Mouse (Mus musculus) CH12.LX (cell line): ENCODE measurements around the gene Rbms1. TPM values are rescaled to one million over a fixed set of nuclear protein-coding genes. Genes with fewer than 3 reads are reported as not detected.
A peak's percentile ranks its signal among the peaks of the same experiment; 100 is the strongest.

Source experiments
- DNase-seq: peaks from one replicate; pipeline ENCODE4 v3.0.0-alpha.2; 2013; ENCODE audit errors: extremely low read depth
- H3K27ac ChIP-seq: 2 replicates; pipeline ENCODE4 v1.5.1; 2012; ENCODE audit warnings: low read depth, mild to moderate bottlenecking, control low read depth, moderate library complexity; ENCODE audit not compliant: insufficient read depth
- H3K27me3 ChIP-seq: replicated peaks from 2 replicates; pipeline ENCODE3; 2012; ENCODE audit warnings: inconsistent platforms
- H3K36me3 ChIP-seq, 2 experiments: replicated peaks in 1 of 2; 2 replicates each; pipeline versions ENCODE3 to v1.6.1; 2012; ENCODE audit warnings: inconsistent platforms in 1 of 2, low read length in 1 of 2, mild to moderate bottlenecking in 1 of 2, mixed read lengths in 1 of 2, moderate library complexity in 1 of 2; ENCODE audit not compliant: control insufficient read depth in 1 of 2, insufficient read depth in 1 of 2
- H3K4me1 ChIP-seq, 2 experiments: 2 replicates each; pipeline ENCODE4 v1.6.1; 2012; ENCODE audit warnings: inconsistent platforms in 1 of 2, moderate library complexity in 1 of 2; ENCODE audit not compliant: insufficient read depth in 2 of 2, control insufficient read depth in 1 of 2
- H3K4me2 ChIP-seq: 2 replicates; pipeline ENCODE4 v1.6.1; 2012; ENCODE audit warnings: low read depth, mild to moderate bottlenecking, control low read depth; ENCODE audit not compliant: poor library complexity, insufficient read depth, severe bottlenecking
- H3K4me3 ChIP-seq, 3 experiments: fragments of 150-350 bp in 1 of 3; sonication (generic) in 1 of 3; replicated peaks in 1 of 3; 2 replicates each; pipeline versions ENCODE3 to v1.5.1; 2011 to 2012; ENCODE audit warnings: low read depth in 2 of 3, low read length in 2 of 3, mild to moderate bottlenecking in 2 of 3, moderate library complexity in 2 of 3, control low read depth in 1 of 3, improper control_type of control experiment in 1 of 3, inconsistent platforms in 1 of 3, mixed read lengths in 1 of 3; ENCODE audit not compliant: poor library complexity in 1 of 3
- H3K79me2 ChIP-seq: replicated peaks from 2 replicates; pipeline ENCODE4 v1.6.1; 2012; ENCODE audit warnings: mild to moderate bottlenecking, moderate library complexity; ENCODE audit not compliant: control insufficient read depth, poor library complexity, insufficient read depth, severe bottlenecking; ENCODE audit errors: extremely low read depth
- H3K9ac ChIP-seq: 2 replicates; pipeline ENCODE4 v1.6.1; 2012; ENCODE audit warnings: low read depth, mild to moderate bottlenecking, control low read depth, moderate library complexity; ENCODE audit not compliant: insufficient read depth
- H3K9me3 ChIP-seq: replicated peaks from 2 replicates; pipeline ENCODE3; 2012; ENCODE audit warnings: low read length, inconsistent platforms, mixed read lengths
- CHD2 ChIP-seq: IDR thresholded peaks from 2 replicates; pipeline ENCODE4 v1.6.1; 2011; ENCODE audit warnings: low read length, improper control_type of control experiment
- EP300 ChIP-seq: IDR thresholded peaks from 2 replicates; pipeline ENCODE4 v1.6.1; 2011; ENCODE audit warnings: low read length, improper control_type of control experiment
- GABPA ChIP-seq: IDR thresholded peaks from 2 replicates; pipeline ENCODE4 v1.6.1; 2012; ENCODE audit warnings: low read depth, low read length, improper control_type of control experiment, inconsistent platforms; ENCODE audit not compliant: insufficient replicate concordance
- MAX ChIP-seq: IDR thresholded peaks from 2 replicates; pipeline ENCODE4 v1.6.1; 2011; ENCODE audit warnings: low read length, improper control_type of control experiment
- RAD21 ChIP-seq: IDR thresholded peaks from 2 replicates; pipeline ENCODE4 v1.6.1; 2011; ENCODE audit warnings: low read depth, mild to moderate bottlenecking, low read length, improper control_type of control experiment, moderate library complexity
- SIN3A ChIP-seq: IDR thresholded peaks from 2 replicates; pipeline ENCODE4 v1.6.1; 2012; ENCODE audit warnings: low read length, improper control_type of control experiment, inconsistent platforms
- UBTF ChIP-seq: IDR thresholded peaks from 2 replicates; pipeline ENCODE4 v1.6.1; 2012; ENCODE audit warnings: low read depth, mild to moderate bottlenecking, inconsistent platforms, low read length, improper control_type of control experiment, moderate library complexity
- ZMIZ1 ChIP-seq: IDR thresholded peaks from 2 replicates; pipeline ENCODE4 v1.6.1; 2012; ENCODE audit warnings: low read depth, mild to moderate bottlenecking, inconsistent platforms, low read length, improper control_type of control experiment
- dilution Hi-C: fragments of 300-500 bp; cut with MboI; formaldehyde crosslinking; loops from 2 replicates; pipeline ENCODE4 v1.14.3; 2020; ENCODE audit warnings: low sequenced_read_pairs; ENCODE audit not compliant: extremely low pct_unique_long_range_greater_than_20kb, extremely low pct_ligation_motif_present
- in situ Hi-C: fragments of 300-500 bp; cut with MboI; formaldehyde crosslinking; loops from 3 replicates; pipeline ENCODE4 v1.14.3; 2019; ENCODE audit warnings: low sequenced_read_pairs, low pct_ligation_motif_present, low pct_unique_long_range_greater_than_20kb, mixed read lengths
- polyA plus RNA-seq: library from polyadenylated mRNA; unstranded; fragments of >175 nt; gene quantifications from 2 replicates; pipeline ENCODE4 v1.2.1, GENCODE M21; 2012; ENCODE audit warnings: low read depth; ENCODE audit not compliant: insufficient read length
- total RNA-seq, 2 experiments: library from RNA; depleted of rRNA; stranded (reverse); fragments of 300-350 nt in 1 of 2; fragments of >200 nt in 1 of 2; gene quantifications; 2 replicates each; pipeline ENCODE4 v1.2.3; 2012 to 2014

The Rbms1 gene
- total and polyA plus RNA-seq, 3 experiments: 10.6 to 33.9 (median 12.6) TPM

DNA sequence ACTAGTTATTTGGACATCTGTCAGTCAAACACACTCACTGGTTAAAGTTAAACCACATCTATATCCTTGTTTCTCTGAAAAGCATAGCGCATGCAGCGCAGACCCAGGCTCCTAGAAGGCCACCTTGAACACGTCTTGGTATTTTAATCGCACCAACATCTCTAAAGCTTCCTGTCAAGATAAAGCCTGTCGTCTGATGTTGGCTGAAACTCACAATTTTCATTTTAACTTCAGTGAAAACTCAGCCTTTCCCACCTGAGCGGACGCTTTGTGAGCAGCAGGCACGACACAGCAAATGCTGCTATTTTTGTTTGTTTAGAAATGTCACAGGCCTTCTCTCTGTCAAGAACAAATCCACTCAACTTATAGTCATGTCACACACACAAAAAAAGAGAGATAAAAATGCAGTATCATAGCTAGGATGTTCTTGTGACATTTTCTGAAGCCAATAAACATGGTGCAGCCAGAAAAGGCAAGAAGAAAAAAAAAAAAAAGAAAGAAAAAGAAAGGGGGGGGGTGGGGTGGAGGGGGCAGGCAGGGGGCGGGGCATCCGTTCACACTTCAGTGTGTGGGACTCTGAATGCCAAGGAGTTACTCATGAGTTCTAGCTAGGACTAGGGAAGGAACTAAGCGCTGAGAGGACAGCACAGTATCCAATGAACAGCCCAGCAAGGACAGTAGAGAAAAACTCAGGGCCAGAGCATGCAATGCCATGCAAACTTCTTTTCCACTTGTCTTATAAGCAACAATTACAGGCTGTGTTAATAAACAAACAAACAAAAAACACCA is 39.0 kb downstream of the Rbms1 start:
- dilution Hi-C loops (no loop called here), in situ Hi-C loops (loop anchor here (25.0 kb wide), 1 partner anchor 538 kb away; no protein-coding TSS in a partner anchor)
- DNase-seq: no peak

DNA sequence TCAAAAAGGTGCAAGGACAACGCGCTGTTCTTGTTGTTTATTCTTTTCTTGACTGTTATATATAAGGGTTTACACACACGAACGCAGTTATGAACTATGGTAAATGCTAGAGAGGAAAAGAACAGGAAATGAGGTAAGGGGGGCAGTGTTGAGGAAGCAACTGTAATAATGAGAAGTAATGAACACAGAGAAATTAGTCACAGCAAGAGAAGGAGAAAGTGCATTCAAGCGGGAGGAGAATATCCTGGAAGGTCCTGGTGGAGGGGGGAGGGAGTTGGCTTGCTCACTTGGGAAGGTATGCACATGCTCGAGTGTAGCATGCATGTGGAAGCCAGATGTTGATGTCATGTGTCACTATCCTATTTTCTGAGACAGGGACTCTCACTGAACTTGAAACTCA is 39.9 kb downstream of the Rbms1 start:
- Histone ChIP-seq H3K4me2 (peak overlapping the region; percentile 15; the same call in 1 of the 2 replicates), H3K27ac (no peak overlapping the region), H3K9ac (no peak overlapping the region), H3K9me3 (no peaks in the 10 kb centered on the region), H3K4me3 (no peak overlapping the region), H3K79me2 (no peaks in the 10 kb centered on the region), H3K27me3 (no peaks in the 10 kb centered on the region), H3K36me3 (no peaks in the 10 kb centered on the region), H3K4me1 (peaks cover 8 to 23% of the 10 kb centered on the region in 2 experiments)
- DNase-seq: no peak
- no peak for TF ChIP-seq ZMIZ1
- TF ChIP-seq EP300: peak; percentile 22; the same call in 1 of the 2 replicates
- dilution Hi-C loops: no loop called here
- in situ Hi-C loops: loop anchor here (25.0 kb wide), 1 partner anchor 539 kb away; no protein-coding TSS in a partner anchor

More for the DNA sequence above, 39.0 kb downstream of the Rbms1 start:
- no peak for TF ChIP-seq EP300
- no peaks in the 10 kb centered on the region for H3K9me3 ChIP-seq
- no peaks in the 10 kb centered on the region for H3K79me2 ChIP-seq
- H3K4me2 ChIP-seq: no peak overlapping the region
- H3K27me3 ChIP-seq: no peaks in the 10 kb centered on the region
- H3K4me3 ChIP-seq: no peak overlapping the region
- no peak overlapping the region for H3K27ac ChIP-seq
- no peak overlapping the region for H3K9ac ChIP-seq
- peaks cover 13 to 26% of the 10 kb centered on the region in 2 experiments for H3K4me1 ChIP-seq
- H3K36me3 ChIP-seq: no peaks in the 10 kb centered on the region

DNA sequence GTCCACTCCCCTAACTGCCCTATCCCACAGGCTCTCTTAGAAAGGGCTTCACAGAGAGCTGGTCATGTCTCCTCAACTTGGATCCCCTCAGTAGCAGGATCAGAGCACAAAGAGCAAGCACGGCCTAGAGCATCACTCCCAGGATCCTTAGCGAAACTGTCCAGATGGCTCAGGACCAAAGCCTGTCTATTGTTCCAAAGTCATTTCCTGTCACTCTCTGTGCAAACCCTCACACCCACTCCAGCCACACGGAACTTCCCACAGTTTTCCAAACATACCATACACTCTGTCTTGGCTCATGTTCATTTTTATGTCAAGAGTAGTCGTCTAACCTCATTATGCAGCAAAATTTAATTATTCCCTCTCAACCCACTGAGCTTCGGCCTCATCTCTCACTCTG is 40.6 kb downstream of the Rbms1 start:
- H3K4me2 ChIP-seq: no peak overlapping the region
- no peaks in the 10 kb centered on the region for H3K9me3 ChIP-seq
- DNase-seq: no peak
- no peak overlapping the region for H3K9ac ChIP-seq
- no peaks in the 10 kb centered on the region for H3K36me3 ChIP-seq
- dilution Hi-C loops (no loop called here), in situ Hi-C loops (loop anchor here (25.0 kb wide), 1 partner anchor 540 kb away; no protein-coding TSS in a partner anchor)
- no peaks in the 10 kb centered on the region for H3K27me3 ChIP-seq
- peaks cover 5 to 18% of the 10 kb centered on the region in 2 experiments; a peak in 3 of 4 replicates for H3K4me1 ChIP-seq
- H3K4me3 ChIP-seq: no peak overlapping the region
- H3K27ac ChIP-seq: no peak overlapping the region
- H3K79me2 ChIP-seq: no peaks in the 10 kb centered on the region
- TF ChIP-seq CHD2 (no peak), RAD21 (no peak), MAX (no peak), SIN3A (no peak), UBTF (no peak), GABPA (no peak)
